Mouse (Mus musculus): ENCODE results near the gene Mgmt. TPM values are rescaled to one million over a fixed set of nuclear protein-coding genes. Genes with fewer than 3 reads are reported as not detected.

Mgmt gene
- 6.5 and 6.7 TPM in 2 replicates for polyA plus RNA-seq (2014; fragmentation: Nextera tagmentation; extraction: Ambion mirVana)

DNA sequence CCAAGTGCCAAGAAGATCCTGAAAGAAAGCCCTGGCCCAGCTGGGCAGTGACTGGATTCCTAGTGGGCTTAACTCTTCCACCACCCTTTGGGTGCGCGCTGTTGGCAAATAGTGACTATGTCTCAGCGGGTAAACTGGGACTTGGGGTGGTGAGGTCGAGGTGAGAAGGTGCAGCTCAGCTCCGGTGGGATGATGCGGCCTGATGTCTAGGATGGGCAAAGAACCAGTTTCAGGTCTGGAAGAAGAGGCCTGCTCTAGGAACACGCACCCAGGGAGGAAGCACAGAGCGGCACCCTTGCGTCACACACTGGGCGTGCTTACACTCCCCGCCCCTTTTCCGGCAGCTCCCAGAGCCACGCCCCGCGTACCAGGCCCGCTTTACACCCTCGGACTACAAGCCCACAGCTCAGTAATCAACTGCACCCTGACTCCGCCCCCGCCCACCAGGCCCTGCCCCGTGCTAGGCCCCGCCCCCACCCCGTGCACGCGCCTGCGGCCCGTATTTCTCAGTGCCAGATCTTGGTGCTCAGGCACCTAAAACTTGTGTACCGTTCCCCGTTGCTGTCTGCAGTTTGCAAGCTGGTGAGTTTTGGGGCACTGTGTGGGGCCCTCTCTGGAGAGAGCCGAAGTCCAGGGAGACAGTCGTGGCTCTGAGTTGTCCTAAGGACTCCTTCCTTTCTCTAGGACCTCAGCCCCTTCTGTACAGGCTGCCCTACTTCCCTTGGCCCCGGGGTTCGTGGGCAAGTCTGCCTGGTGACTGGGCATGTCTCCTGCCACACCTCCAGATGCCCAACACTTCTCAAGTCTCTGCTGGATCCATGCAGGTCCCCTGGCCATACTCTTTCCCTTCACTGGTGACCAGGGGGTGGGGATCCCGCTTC lies at the start of gene Mgmt:
Mgmt (plus strand) TSS at position 509 of the 881 bp plus-strand sequence.
- peak; percentile 98 for DNase-seq (ENCODE audit: low spot score)
- no peaks in the 10 kb centered on the region for H3K27me3 ChIP-seq (replicated peaks; ENCODE audit: control insufficient read depth, insufficient read depth, low read length)
- H3K4me3 ChIP-seq (ENCODE audit: low read depth, low read length): peak within 1 kb of the TSS; percentile 39

DNA sequence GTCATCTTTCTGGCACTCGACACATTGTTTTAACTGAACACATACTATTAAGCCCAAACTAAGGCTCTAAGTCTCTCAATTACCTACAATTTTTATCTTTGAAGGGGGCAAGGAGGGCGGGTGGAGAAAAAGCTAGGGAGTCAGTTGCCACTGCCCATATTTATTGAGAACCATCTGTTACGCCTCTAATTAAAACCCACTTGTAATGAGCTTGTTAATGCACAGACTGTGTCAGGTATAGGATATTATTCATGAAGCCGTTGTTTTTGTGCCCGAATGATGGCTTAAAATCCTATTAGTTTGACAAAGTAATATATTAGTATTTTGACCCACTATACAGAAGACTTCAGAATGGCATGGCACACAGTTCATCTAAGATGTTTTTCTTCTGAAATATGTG lies 49.6 kb upstream of the Mgmt start:
- 72% methylated on average over 5 of the region's 5 CpGs for WGBS
- Histone ChIP-seq H3K27me3 (replicated peaks; ENCODE audit: control insufficient read depth, insufficient read depth, low read length) (no peaks in the 10 kb centered on the region), H3K36me3 (ENCODE audit: control insufficient read depth, insufficient read depth, low read length) (no peaks in the 10 kb centered on the region), H3K4me2 (ENCODE audit: low read depth, low read length) (no peak overlapping the region), H3K9me3 (ENCODE audit: control insufficient read depth, low read length) (no peaks in the 10 kb centered on the region), H3K27ac (replicated peaks; ENCODE audit: low read depth, low read length) (no peak overlapping the region), H3K4me3 (ENCODE audit: low read depth, low read length) (no peak overlapping the region), H3K4me1 (ENCODE audit: control insufficient read depth, insufficient read depth, low read length) (peaks cover 21% of the 10 kb centered on the region), H3K9ac (ENCODE audit: low read depth, low read length) (no peak overlapping the region)
- DNase-seq (ENCODE audit: low spot score) (no peak), ATAC-seq (ENCODE audit: low read depth) (no peak)

More for the DNA sequence above, at the start of gene Mgmt:
- Histone ChIP-seq H3K9me3 (ENCODE audit: control insufficient read depth, low read length) (no peaks in the 10 kb centered on the region), H3K9ac (ENCODE audit: low read depth, low read length) (peak within 1 kb of the TSS; percentile 64), H3K27ac (replicated peaks; ENCODE audit: low read depth, low read length) (peak within 1 kb of the TSS; percentile 65), H3K4me2 (ENCODE audit: low read depth, low read length) (peak within 1 kb of the TSS; percentile 67), H3K4me1 (ENCODE audit: control insufficient read depth, insufficient read depth, low read length) (peaks cover 9% of the 10 kb centered on the region), H3K36me3 (ENCODE audit: control insufficient read depth, insufficient read depth, low read length) (no peaks in the 10 kb centered on the region)
- 15% methylated on average over 24 of the region's 33 CpGs for WGBS
- peak; percentile 100 for ATAC-seq (ENCODE audit: low read depth)

DNA sequence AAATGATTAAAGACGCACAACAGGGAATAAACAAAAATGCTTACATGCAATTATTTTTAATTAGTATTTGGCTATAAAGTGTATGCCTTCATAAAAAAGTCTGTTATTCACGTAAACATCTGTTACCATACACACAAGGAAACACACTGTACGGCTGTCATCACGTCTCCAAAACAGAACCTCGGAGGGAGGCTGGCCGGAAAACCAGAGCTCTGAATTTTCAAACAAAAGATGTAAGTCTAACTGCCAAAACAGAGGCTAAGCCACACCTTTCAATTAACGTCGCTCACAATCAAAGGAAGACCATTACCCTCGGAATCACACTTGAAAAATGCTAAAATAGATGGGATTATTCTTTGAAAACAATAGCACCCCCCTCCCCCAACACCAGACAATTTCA lies 49.1 kb upstream of the Mgmt start:
- H3K9me3 ChIP-seq (ENCODE audit: control insufficient read depth, low read length): no peaks in the 10 kb centered on the region
- peak; percentile 58 for DNase-seq (ENCODE audit: low spot score)

DNA sequence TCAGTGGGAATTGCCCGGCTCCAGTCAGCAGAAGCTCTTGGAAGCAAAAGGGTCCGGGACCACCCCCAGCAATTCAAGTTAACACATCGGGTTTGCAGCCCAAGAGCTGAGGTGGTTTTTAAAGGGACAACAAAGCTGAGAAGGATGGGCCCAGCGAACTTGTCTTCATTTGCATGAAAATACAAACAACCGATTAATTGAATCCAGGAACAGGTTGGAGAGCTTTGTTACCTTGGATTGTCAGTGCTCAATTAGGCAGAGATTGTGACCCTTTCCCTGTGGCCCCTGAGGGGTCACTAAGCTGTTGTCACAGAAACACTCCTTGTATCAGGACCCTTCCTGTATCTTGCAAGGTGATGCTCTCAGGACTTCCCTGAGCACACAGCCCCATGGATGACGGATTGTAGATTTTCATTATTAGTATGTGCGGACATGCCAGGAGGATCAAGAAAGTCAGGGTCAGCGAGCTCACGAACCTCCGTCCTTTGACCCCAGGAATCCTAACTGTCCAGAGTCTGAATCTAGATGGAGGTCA lies 48.3 kb upstream of the Mgmt start:
- peaks cover 13% of the 10 kb centered on the region for H3K4me1 ChIP-seq (ENCODE audit: control insufficient read depth, insufficient read depth, low read length)
- 51% methylated on average over 10 of the region's 10 CpGs for WGBS

More for the DNA sequence above, 49.1 kb upstream of the Mgmt start:
- ATAC-seq (ENCODE audit: low read depth): no peak
- H3K9ac ChIP-seq (ENCODE audit: low read depth, low read length): no peak overlapping the region
- no peak overlapping the region for H3K4me3 ChIP-seq (ENCODE audit: low read depth, low read length)
- no peaks in the 10 kb centered on the region for H3K27me3 ChIP-seq (replicated peaks; ENCODE audit: control insufficient read depth, insufficient read depth, low read length)
- H3K4me1 ChIP-seq (ENCODE audit: control insufficient read depth, insufficient read depth, low read length): peaks cover 19% of the 10 kb centered on the region
- H3K4me2 ChIP-seq (ENCODE audit: low read depth, low read length): no peak overlapping the region
- no peak overlapping the region for H3K27ac ChIP-seq (replicated peaks; ENCODE audit: low read depth, low read length)
- H3K36me3 ChIP-seq (ENCODE audit: control insufficient read depth, insufficient read depth, low read length): no peaks in the 10 kb centered on the region
- 31% methylated on average over 9 of the region's 9 CpGs for WGBS

DNA sequence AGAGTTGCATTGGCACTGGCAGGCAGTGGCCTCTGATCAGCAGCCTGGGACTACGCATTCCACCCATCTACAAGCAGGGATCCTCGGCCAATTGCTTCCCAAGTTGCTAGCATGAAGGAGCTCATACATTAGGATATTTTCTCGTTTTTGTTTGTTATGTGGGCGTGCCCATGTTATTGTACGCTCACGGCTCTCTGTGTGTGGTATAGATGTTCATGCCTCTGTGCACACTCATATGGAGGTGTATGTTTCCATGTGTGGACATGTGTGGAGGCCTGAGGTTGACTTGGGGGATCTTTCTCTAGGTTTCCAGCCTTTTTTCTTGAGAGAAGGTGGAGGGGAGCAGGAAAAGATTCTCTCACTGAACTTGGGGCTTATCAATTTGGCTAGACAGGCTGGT lies 46.8 kb upstream of the Mgmt start:
- 86% methylated on average over 6 of the region's 6 CpGs for WGBS
- no peak overlapping the region for H3K27ac ChIP-seq (replicated peaks; ENCODE audit: low read depth, low read length)
- H3K4me3 ChIP-seq (ENCODE audit: low read depth, low read length): no peak overlapping the region
- DNase-seq (ENCODE audit: low spot score): no peak
- H3K9me3 ChIP-seq (ENCODE audit: control insufficient read depth, low read length): no peaks in the 10 kb centered on the region
- no peaks in the 10 kb centered on the region for H3K36me3 ChIP-seq (ENCODE audit: control insufficient read depth, insufficient read depth, low read length)
- no peaks in the 10 kb centered on the region for H3K27me3 ChIP-seq (replicated peaks; ENCODE audit: control insufficient read depth, insufficient read depth, low read length)
- no peak overlapping the region for H3K4me2 ChIP-seq (ENCODE audit: low read depth, low read length)
- H3K9ac ChIP-seq (ENCODE audit: low read depth, low read length): no peak overlapping the region
- peaks cover 13% of the 10 kb centered on the region for H3K4me1 ChIP-seq (ENCODE audit: control insufficient read depth, insufficient read depth, low read length)
- no peak for ATAC-seq (ENCODE audit: low read depth)

More for the DNA sequence above, 48.3 kb upstream of the Mgmt start:
- Histone ChIP-seq H3K36me3 (ENCODE audit: control insufficient read depth, insufficient read depth, low read length) (no peaks in the 10 kb centered on the region), H3K4me2 (ENCODE audit: low read depth, low read length) (no peak overlapping the region), H3K27me3 (replicated peaks; ENCODE audit: control insufficient read depth, insufficient read depth, low read length) (no peaks in the 10 kb centered on the region), H3K4me3 (ENCODE audit: low read depth, low read length) (no peak overlapping the region), H3K9me3 (ENCODE audit: control insufficient read depth, low read length) (no peaks in the 10 kb centered on the region), H3K9ac (ENCODE audit: low read depth, low read length) (no peak overlapping the region), H3K27ac (replicated peaks; ENCODE audit: low read depth, low read length) (0 out of 2 replicates have a peak overlapping the region, but pooled peaks have one; percentile 17)
- ATAC-seq (ENCODE audit: low read depth): no peak
- no peak for DNase-seq (ENCODE audit: low spot score)

DNA sequence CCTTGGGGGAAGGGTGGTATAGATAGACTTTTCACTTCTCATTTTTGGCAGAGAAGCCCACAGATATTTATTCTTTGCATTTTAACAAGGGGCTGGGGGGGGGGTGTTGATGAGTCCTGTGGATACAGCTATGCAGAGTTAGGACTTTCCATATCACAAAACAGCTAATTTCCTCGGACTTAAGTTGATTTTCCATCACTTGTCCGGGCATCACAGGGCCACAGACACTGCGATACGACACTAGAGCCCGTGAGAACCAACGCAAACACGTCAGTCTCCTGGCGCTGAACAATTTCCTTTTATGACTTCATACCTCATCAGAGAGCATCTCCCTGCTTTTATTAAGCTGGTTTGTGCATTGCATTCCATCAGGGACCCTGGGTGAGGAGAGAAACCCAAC lies 45.7 kb upstream of the Mgmt start:
- no peak for DNase-seq (ENCODE audit: low spot score)
- 82% methylated on average over 8 of the region's 8 CpGs for WGBS

GRCm38 (mm10) chr7:136849811-136850210 lies 44.6 kb upstream of the Mgmt start:
- H3K4me2 ChIP-seq (ENCODE audit: low read depth, low read length): no peak overlapping the region
- WGBS: 80% methylated on average over 3 of the region's 3 CpGs
- no peak for DNase-seq (ENCODE audit: low spot score)
- no peaks in the 10 kb centered on the region for H3K9me3 ChIP-seq (ENCODE audit: control insufficient read depth, low read length)
- no peak overlapping the region for H3K9ac ChIP-seq (ENCODE audit: low read depth, low read length)
- H3K4me3 ChIP-seq (ENCODE audit: low read depth, low read length): no peak overlapping the region
- peaks cover 9% of the 10 kb centered on the region for H3K4me1 ChIP-seq (ENCODE audit: control insufficient read depth, insufficient read depth, low read length)
- H3K36me3 ChIP-seq (ENCODE audit: control insufficient read depth, insufficient read depth, low read length): no peaks in the 10 kb centered on the region
- no peak overlapping the region for H3K27ac ChIP-seq (replicated peaks; ENCODE audit: low read depth, low read length)
- ATAC-seq (ENCODE audit: low read depth): no peak
- H3K27me3 ChIP-seq (replicated peaks; ENCODE audit: control insufficient read depth, insufficient read depth, low read length): no peaks in the 10 kb centered on the region

More for the DNA sequence above, 45.7 kb upstream of the Mgmt start:
- H3K4me2 ChIP-seq (ENCODE audit: low read depth, low read length): no peak overlapping the region
- H3K27me3 ChIP-seq (replicated peaks; ENCODE audit: control insufficient read depth, insufficient read depth, low read length): no peaks in the 10 kb centered on the region
- ATAC-seq (ENCODE audit: low read depth): no peak
- peaks cover 9% of the 10 kb centered on the region for H3K4me1 ChIP-seq (ENCODE audit: control insufficient read depth, insufficient read depth, low read length)
- no peaks in the 10 kb centered on the region for H3K36me3 ChIP-seq (ENCODE audit: control insufficient read depth, insufficient read depth, low read length)
- H3K9me3 ChIP-seq (ENCODE audit: control insufficient read depth, low read length): no peaks in the 10 kb centered on the region
- no peak overlapping the region for H3K27ac ChIP-seq (replicated peaks; ENCODE audit: low read depth, low read length)
- no peak overlapping the region for H3K4me3 ChIP-seq (ENCODE audit: low read depth, low read length)
- H3K9ac ChIP-seq (ENCODE audit: low read depth, low read length): no peak overlapping the region

DNA sequence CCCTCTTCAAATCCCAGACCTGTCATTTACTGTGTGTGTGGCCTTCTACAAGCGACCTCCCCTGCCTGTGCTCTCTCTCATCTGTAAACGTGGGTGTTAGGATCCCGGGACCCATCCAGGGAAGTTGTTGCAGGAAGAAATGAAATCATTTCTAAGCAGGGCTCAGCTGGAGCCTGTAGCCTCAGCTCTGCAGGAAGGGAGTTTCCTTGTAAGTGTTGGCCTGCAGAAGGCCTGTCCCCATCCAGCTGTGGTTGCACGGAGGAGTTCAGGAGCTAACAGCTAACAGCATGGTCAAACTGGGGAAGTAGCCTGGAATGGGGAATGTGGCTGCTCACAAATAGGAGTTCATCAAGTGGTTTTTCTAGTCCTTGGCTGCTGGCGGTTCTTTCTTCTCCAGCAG lies 44.1 kb upstream of the Mgmt start:
- WGBS: 51% methylated on average over 5 of the region's 5 CpGs
- Histone ChIP-seq H3K27ac (replicated peaks; ENCODE audit: low read depth, low read length) (no peak overlapping the region), H3K27me3 (replicated peaks; ENCODE audit: control insufficient read depth, insufficient read depth, low read length) (no peaks in the 10 kb centered on the region), H3K4me2 (ENCODE audit: low read depth, low read length) (no peak overlapping the region), H3K4me1 (ENCODE audit: control insufficient read depth, insufficient read depth, low read length) (peaks cover 8% of the 10 kb centered on the region), H3K9ac (ENCODE audit: low read depth, low read length) (no peak overlapping the region), H3K9me3 (ENCODE audit: control insufficient read depth, low read length) (no peaks in the 10 kb centered on the region), H3K4me3 (ENCODE audit: low read depth, low read length) (no peak overlapping the region), H3K36me3 (ENCODE audit: control insufficient read depth, insufficient read depth, low read length) (no peaks in the 10 kb centered on the region)
- DNase-seq (ENCODE audit: low spot score) (peak; percentile 23), ATAC-seq (ENCODE audit: low read depth) (no peak)
